Mouse (Mus musculus) neural tube, embryonic 15.5 days (tissue): ENCODE results near the gene Rhox4g. TPM values are rescaled to one million over a fixed set of nuclear protein-coding genes. Genes with fewer than 3 reads are reported as not detected.
"Not testable (repeated sequence)": the region's sequence is repeated elsewhere in the genome, so short reads cannot be mapped to it uniquely, and the experiment has no call there.

Experiments
- ATAC-seq: fragments of 200-750 bp; cut with Nextera tagmentation; 2 replicates; pipeline ENCODE4 v1.8.0; 2017; ENCODE audit warnings: mild to moderate bottlenecking, moderate TSS enrichment, moderate library complexity; ENCODE audit not compliant: low FRiP score
- H3K27ac ChIP-seq: fragments of 300-500 bp; sonication (generic); replicated peaks from 2 replicates; pipeline ENCODE4 v1.5.1; 2015; ENCODE audit warnings: mild to moderate bottlenecking, inconsistent platforms
- H3K27me3 ChIP-seq: fragments of 300-500 bp; sonication (generic); replicated peaks from 2 replicates; pipeline ENCODE4 v1.6.1; 2015; ENCODE audit warnings: inconsistent platforms
- H3K36me3 ChIP-seq: fragments of 300-500 bp; sonication (generic); 2 replicates; pipeline ENCODE4 v1.6.1; 2015; ENCODE audit warnings: inconsistent platforms
- H3K4me1 ChIP-seq: fragments of 300-500 bp; sonication (generic); 2 replicates; pipeline ENCODE4 v1.6.1; 2015; ENCODE audit warnings: inconsistent platforms
- H3K4me2 ChIP-seq: fragments of 300-500 bp; sonication (generic); 2 replicates; pipeline ENCODE4 v1.6.1; 2015; ENCODE audit warnings: inconsistent platforms, mild to moderate bottlenecking, moderate library complexity
- H3K4me3 ChIP-seq: fragments of 300-500 bp; sonication (generic); replicated peaks from 2 replicates; pipeline ENCODE4 v1.5.1; 2015; ENCODE audit warnings: mild to moderate bottlenecking, inconsistent platforms
- H3K9ac ChIP-seq: fragments of 300-500 bp; sonication (generic); replicated peaks from 2 replicates; pipeline ENCODE4 v1.6.1; 2015; ENCODE audit warnings: mild to moderate bottlenecking, inconsistent platforms
- H3K9me3 ChIP-seq: fragments of 300-500 bp; sonication (generic); replicated peaks from 2 replicates; pipeline ENCODE4 v1.6.1; 2016; ENCODE audit warnings: inconsistent platforms
- WGBS: fragments of 180-500 bp; shearing (Covaris S2); methylation state at CpG from one replicate; pipeline ENCODE4 v1.1.7; 2015; ENCODE audit warnings: mixed read lengths; 5-methylcytosine and 5-hydroxymethylcytosine counted together
- polyA plus RNA-seq: library from polyadenylated mRNA; unstranded; fragments of >200 nt; fragmentation: Nextera tagmentation; extraction: Ambion mirVana; gene quantifications from 2 replicates; pipeline ENCODE4 v1.2.1, GENCODE M21; 2015

Rhox4g gene
- polyA plus RNA-seq, result not detected in 2 replicates

DNA sequence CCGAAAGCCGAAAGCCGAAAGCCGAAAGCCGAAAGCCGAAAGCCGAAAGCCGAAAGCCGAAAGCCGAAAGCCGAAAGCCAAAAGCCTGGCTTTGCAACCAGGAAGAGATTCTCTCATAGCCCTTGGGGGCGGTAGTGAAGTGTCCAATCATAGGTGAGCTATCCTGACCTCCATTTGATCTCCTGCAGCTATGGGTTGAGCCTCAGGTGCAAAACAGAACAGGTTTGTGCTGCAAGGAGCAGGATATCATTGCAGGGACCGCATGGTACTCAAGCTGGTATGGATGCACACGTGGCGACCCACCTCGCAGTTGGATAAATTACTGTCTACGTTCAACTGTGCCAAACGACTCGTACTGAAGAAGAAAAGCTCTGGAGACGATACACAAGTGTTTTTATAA, at the start of gene Rhox4g:
Gene Rhox4g, minus strand, starts transcription at position 101 of the 400 bp plus-strand sequence.
- H3K4me3 ChIP-seq, H3K4me2 ChIP-seq, H3K9ac ChIP-seq, H3K36me3 ChIP-seq, H3K4me1 ChIP-seq, H3K27me3 ChIP-seq, ATAC-seq, H3K9me3 ChIP-seq, H3K27ac ChIP-seq: not testable (repeated sequence)
- 84% methylated on average over 16 of the region's 20 CpGs for WGBS

GRCm38 (mm10) chrX:37692261-37692660, 41.1 kb upstream of the Rhox4g start:
- Histone ChIP-seq H3K4me2 (no peak overlapping the region), H3K4me3 (no peak overlapping the region), H3K27me3 (no peaks in the 10 kb centered on the region), H3K4me1 (no peaks in the 10 kb centered on the region), H3K9me3 (no peaks in the 10 kb centered on the region), H3K27ac (no peak overlapping the region), H3K9ac (no peak overlapping the region), H3K36me3 (no peaks in the 10 kb centered on the region)
- ATAC-seq, result no peak
- 77% methylated on average over 2 of the region's 2 CpGs for WGBS

DNA sequence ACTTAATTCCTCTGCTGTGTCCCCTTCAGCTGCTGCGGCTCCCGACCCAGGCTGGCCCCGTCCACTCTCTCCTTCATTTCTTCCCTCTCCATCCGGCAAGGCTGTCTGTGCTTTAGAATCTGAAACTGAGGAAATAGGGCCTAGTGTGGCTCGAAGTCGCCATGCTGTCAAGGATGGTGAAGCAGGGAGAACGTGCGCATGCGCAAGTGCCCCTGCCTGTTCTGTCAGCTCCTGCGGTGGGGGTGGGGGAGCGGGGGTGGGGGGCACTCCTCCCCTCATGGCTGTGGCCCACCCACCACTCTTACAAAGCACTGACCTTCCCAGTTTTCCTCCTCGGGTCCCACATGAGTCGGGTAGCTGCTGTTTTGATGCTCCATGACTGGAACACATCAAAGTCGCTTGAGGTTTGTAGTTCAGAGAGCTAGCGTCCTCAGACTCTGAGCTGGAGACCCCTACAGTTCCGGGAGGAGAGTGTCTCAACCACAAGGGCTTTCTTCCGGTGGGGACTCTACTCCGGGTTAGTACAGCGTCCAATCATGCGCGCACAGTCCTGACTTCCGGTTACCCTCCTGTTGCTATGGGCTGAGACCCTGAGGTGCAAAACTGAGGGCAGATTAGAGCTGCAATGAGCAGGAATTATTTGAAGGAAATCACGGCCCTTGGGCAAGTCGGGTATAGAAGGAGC, 32.0 kb upstream of the Rhox4g start:
- no peaks in the 10 kb centered on the region for H3K36me3 ChIP-seq
- WGBS, result 87% methylated on average over 22 of the region's 24 CpGs
- no peak overlapping the region for H3K27ac ChIP-seq
- no peaks in the 10 kb centered on the region for H3K4me1 ChIP-seq
- no peaks in the 10 kb centered on the region for H3K27me3 ChIP-seq
- no peaks in the 10 kb centered on the region for H3K9me3 ChIP-seq
- no peak overlapping the region for H3K9ac ChIP-seq
- ATAC-seq, result no peak
- H3K4me3 ChIP-seq, result no peak overlapping the region
- no peak overlapping the region for H3K4me2 ChIP-seq

DNA sequence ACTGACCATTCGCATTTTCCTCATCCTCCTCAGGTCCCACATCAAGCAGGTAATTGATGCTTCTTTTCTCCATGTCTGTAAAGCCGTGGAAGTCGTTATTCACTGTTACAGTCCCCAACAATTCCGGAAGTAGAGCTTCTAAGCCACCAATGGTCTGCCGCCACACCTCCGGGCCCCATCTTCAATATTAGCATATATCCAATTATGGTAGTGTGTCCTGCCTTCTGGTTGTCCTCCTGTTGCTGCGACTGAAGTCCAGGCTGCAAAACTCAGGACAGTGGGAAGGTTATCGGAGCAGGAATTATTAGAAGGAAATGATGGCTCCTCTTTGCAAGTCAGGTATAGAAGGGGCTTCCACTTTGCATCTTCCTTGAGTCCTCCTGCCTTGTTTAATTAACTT, 22.1 kb upstream of the Rhox4g start, which contains the start of gene Rhox2h:
Gene Rhox2h, minus strand, starts transcription at position 101 of the 400 bp plus-strand sequence.
- H3K36me3 ChIP-seq, H3K27me3 ChIP-seq, H3K9me3 ChIP-seq, H3K4me3 ChIP-seq, H3K9ac ChIP-seq, H3K27ac ChIP-seq, H3K4me2 ChIP-seq, ATAC-seq, H3K4me1 ChIP-seq: not testable (repeated sequence)
- WGBS, result 87% methylated on average over 8 of the region's 8 CpGs

DNA sequence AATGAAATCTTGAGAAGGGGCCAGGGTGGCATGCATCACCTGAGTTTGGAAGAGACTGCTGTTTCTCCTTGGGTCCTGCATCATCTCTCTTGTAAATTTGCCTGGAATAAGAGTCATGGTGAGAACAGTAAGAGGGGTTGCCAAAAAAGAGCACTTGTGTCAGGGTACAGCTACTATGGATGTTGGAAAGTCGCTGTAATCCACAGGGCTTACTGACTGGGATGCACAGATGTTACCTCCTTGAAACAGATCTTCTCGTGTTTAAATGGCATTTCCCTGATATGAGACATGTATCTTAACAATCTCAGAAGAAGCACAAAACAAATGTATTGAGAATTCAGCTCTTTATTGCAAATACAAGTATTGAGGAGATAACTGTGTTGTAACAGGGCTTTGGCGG, 17.5 kb upstream of the Rhox4g start, which contains the start of gene Rhox3h:
Gene Rhox3h, minus strand, starts transcription at position 101 of the 400 bp plus-strand sequence.
- H3K4me3 ChIP-seq, ATAC-seq, H3K36me3 ChIP-seq, H3K9ac ChIP-seq, H3K4me1 ChIP-seq, H3K9me3 ChIP-seq, H3K4me2 ChIP-seq, H3K27ac ChIP-seq, H3K27me3 ChIP-seq: not testable (repeated sequence)
- WGBS, result 100% methylated on average over 1 of the region's 3 CpGs

GRCm38 (mm10) chrX:37643370-37643769, 7.8 kb downstream of the Rhox4g start, which contains the start of gene Rhox2g:
Gene Rhox2g, minus strand, starts transcription at chrX:37643470.
- H3K36me3 ChIP-seq, ATAC-seq, H3K4me2 ChIP-seq, H3K9ac ChIP-seq, H3K27me3 ChIP-seq, H3K27ac ChIP-seq, H3K4me3 ChIP-seq, H3K4me1 ChIP-seq, H3K9me3 ChIP-seq: not testable (repeated sequence)
- 94% methylated on average over 6 of the region's 6 CpGs for WGBS

GRCm38 (mm10) chrX:37628512-37628911, 22.6 kb downstream of the Rhox4g start, which contains the start of gene Rhox3g:
Gene Rhox3g, minus strand, starts transcription at chrX:37628612.
- not testable (repeated sequence) for ATAC-seq, H3K27me3 ChIP-seq

GRCm38 (mm10) chrX:37607604-37608003, 43.5 kb downstream of the Rhox4g start, which contains the start of gene Rhox4f:
Gene Rhox4f, minus strand, starts transcription at chrX:37607704.
- H3K9me3 ChIP-seq, ATAC-seq, H3K4me1 ChIP-seq, H3K4me3 ChIP-seq, H3K36me3 ChIP-seq, H3K27me3 ChIP-seq, H3K27ac ChIP-seq, H3K9ac ChIP-seq, H3K4me2 ChIP-seq: not testable (repeated sequence)
- WGBS, result 96% methylated on average over 15 of the region's 19 CpGs

More at GRCm38 (mm10) chrX:37628512-37628911, 22.6 kb downstream of the Rhox4g start, which contains the start of gene Rhox3g:
- H3K27ac ChIP-seq, H3K4me1 ChIP-seq, H3K9me3 ChIP-seq, H3K36me3 ChIP-seq, H3K9ac ChIP-seq, H3K4me3 ChIP-seq, H3K4me2 ChIP-seq: not testable (repeated sequence)
- WGBS, result 87% methylated on average over 2 of the region's 2 CpGs

Other genes with a start within 250 kb of the Rhox4g start
- gene Rhox2b, start 239.3 kb downstream of the Rhox4g start, polyA plus RNA-seq, result not detected in 2 replicates
- 3.9 TPM in 1 of 2 replicates, not detected in the other for gene Rhox4b, start 218.8 kb downstream of the Rhox4g start, polyA plus RNA-seq
- gene Rhox2c, start 197.6 kb downstream of the Rhox4g start, polyA plus RNA-seq, result not detected in 2 replicates
- not detected in 2 replicates for gene Rhox3c, start 192.7 kb downstream of the Rhox4g start, polyA plus RNA-seq
- not detected in 2 replicates for gene Rhox4c, start 171.0 kb downstream of the Rhox4g start, polyA plus RNA-seq
- not detected in 2 replicates for gene Rhox2d, start 157.9 kb downstream of the Rhox4g start, polyA plus RNA-seq
- gene Rhox4d, start 137.0 kb downstream of the Rhox4g start, polyA plus RNA-seq, result not detected in 2 replicates
- gene Rhox2e, start 120.9 kb downstream of the Rhox4g start, polyA plus RNA-seq, result not detected in 2 replicates
- gene Rhox3e, start 109.3 kb downstream of the Rhox4g start, polyA plus RNA-seq, result not detected in 2 replicates
- not detected in 2 replicates for gene Rhox4e, start 93.9 kb downstream of the Rhox4g start, polyA plus RNA-seq
- gene Rhox2f, start 79.9 kb downstream of the Rhox4g start, polyA plus RNA-seq, result 0.36 TPM in 1 of 2 replicates, not detected in the other
- not detected in 2 replicates for gene Rhox3f, start 70.3 kb downstream of the Rhox4g start, polyA plus RNA-seq
- gene Rhox4f, start 43.6 kb downstream of the Rhox4g start, polyA plus RNA-seq, result not detected in 2 replicates
- not detected in 2 replicates for gene Rhox3g, start 22.7 kb downstream of the Rhox4g start, polyA plus RNA-seq
- not detected in 2 replicates for gene Rhox2g, start 7.9 kb downstream of the Rhox4g start, polyA plus RNA-seq
- not detected in 2 replicates for gene Rhox3h, start 17.4 kb upstream of the Rhox4g start, polyA plus RNA-seq
- gene Rhox2h, start 21.9 kb upstream of the Rhox4g start, polyA plus RNA-seq, result not detected in 2 replicates
- 0.35 and 0.82 TPM in 2 replicates for gene Rhox5, start 153.5 kb upstream of the Rhox4g start, polyA plus RNA-seq
- not detected in 2 replicates for gene Rhox6, start 175.6 kb upstream of the Rhox4g start, polyA plus RNA-seq
- gene Rhox7a, start 180.4 kb upstream of the Rhox4g start, polyA plus RNA-seq, result not detected in 2 replicates
- gene Rhox8, start 227.6 kb upstream of the Rhox4g start, polyA plus RNA-seq, result 0.15 TPM in 1 of 2 replicates, not detected in the other
- not detected in 2 replicates for gene Rhox7b, start 245.9 kb upstream of the Rhox4g start, polyA plus RNA-seq